Mouse (Mus musculus): Measurements from ENCODE around the gene Zfp354a.
"Not testable (repeated sequence)": the region's sequence is repeated elsewhere in the genome, so short reads cannot be mapped to it uniquely, and the experiment has no call there.

The Zfp354a gene

GRCm38 (mm10) chr11:51059151-51059571, at the start of gene Zfp354a:
Gene Zfp354a (plus strand): TSS chr11:51059257.
- no peak for DNase-seq (ENCODE audit: low read depth)

DNA sequence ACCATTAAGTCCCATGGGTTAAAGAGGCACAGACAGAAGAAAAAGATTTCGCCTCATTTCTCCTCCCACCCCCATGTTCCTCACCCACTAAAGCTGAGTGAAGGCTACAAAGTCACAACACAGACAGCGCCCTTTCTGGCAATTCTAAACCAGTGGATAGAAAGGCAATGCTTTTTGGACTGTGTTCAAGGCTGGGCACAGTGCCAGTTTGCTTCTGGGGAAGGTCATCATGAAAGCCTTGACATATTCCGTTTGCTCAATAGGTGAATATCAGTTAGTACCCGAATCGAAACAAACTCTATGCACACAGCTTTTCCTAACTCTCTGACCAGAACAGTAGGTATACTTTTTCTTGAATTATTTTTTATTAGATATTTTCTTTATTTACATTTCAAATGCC, 47.2 kb upstream of the Zfp354a start:
- no peak for DNase-seq (ENCODE audit: low read depth)

DNA sequence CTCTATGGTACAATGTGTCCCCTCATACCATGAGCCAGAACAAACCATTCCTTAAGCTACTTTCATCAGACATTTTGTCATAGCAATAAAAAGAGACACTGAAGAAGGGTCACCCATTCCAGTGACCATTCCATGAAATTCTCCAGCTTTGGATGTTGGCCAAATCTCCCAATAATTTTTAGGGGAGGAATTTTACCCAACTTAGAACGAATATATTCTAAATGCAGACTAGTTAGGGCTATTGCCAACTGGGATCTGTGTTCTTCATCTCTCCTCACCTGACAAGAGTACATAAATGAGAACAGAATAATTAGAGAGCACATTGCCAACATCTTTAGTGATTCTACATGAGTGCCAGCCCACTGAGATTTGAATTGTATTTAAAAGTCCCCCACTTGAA, 45.1 kb upstream of the Zfp354a start, which contains the start of gene Olfr54:
Gene Olfr54 (plus strand): TSS at position 301 of the 400 bp plus-strand sequence.
- no peak for DNase-seq (ENCODE audit: low read depth)

- DNase-seq (ENCODE audit: low read depth), result no peak
Measured at GRCm38 (mm10) chr11:51016341-51016740, 42.7 kb upstream of the Zfp354a start.

- not testable (repeated sequence) for DNase-seq (ENCODE audit: low read depth)
Measured at GRCm38 (mm10) chr11:51026811-51027210, 32.2 kb upstream of the Zfp354a start.

DNA sequence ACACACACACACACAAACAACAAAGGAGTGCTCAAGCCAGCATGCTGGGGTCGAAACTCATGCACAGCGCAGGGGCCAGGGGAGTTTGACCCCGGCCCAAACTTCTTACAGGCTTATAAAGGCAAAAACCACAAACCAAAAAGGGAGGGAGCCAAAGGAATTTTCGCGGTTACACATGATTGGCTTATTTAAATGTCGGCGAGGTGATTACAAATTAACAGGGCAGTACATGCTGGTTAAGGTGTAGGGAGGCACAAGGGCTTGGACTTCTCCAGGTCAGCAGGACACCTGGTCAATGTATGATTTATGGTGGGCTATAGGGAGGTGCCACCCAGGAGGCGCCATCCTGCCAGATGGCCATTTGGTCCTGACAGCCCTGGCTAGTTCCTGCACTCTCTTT, 29.7 kb upstream of the Zfp354a start:
- not testable (repeated sequence) for DNase-seq (ENCODE audit: low read depth)

DNA sequence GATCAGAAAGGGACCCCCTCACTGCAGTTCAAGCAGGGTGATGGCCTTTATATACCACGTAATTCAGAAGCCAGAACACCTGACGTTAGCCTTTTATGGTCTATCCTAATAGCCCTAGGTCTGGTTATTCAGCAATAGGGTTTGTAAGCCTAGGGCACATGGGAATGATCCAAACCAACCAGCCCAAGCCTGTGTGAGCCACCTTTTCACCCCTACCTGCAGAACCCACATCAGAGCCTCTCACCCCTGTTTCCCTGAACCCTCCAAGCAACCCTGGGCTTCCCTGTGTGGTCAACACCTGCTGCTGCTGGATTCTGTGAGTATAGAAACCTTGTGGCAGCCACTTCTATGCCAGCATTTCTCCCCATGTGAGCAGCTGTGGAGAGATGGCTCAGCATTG, 28.8 kb upstream of the Zfp354a start:
- no peak for DNase-seq (ENCODE audit: low read depth)

DNA sequence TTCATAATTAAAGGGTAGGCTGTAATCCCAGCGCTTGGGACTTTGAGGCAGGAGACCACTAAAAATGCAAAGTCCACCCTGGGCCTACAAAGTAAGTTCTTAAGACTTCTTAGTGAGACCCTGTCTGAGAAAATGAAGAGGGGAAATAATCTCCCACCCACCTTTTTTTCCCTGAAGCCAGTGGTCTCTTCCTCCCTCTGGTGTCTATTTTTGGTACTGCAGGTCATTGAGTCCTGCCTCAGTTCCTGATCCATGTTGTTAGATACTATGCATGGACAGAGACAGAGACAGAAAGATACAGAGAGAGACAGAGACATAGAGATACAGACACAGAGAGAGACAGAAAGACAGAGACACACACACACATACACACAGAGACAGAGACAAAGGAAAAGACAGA, 26.2 kb upstream of the Zfp354a start:
- DNase-seq (ENCODE audit: low read depth), result peak; percentile 29

DNA sequence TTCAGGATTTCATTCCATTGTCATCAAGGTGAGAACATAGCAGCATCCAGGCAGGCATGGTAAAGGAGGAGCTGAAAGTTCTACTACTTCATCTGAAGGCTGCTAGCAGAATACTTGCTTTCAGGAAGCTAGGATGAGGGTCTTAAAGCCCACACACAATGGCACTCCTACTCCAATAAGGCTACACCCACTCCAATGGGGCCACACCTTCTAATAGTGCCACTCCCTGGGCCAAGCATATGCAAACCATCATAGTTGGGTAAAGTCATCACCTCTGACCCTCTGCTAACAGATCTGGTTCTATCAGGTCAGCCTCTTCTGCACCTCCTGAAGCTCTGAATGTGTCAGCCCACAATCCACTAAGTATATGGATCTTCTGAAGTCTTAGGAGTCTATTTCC, 24.9 kb upstream of the Zfp354a start:
- DNase-seq (ENCODE audit: low read depth), result not testable (repeated sequence)

GRCm38 (mm10) chr11:51035951-51036350, 23.1 kb upstream of the Zfp354a start:
- no peak for DNase-seq (ENCODE audit: low read depth)

DNA sequence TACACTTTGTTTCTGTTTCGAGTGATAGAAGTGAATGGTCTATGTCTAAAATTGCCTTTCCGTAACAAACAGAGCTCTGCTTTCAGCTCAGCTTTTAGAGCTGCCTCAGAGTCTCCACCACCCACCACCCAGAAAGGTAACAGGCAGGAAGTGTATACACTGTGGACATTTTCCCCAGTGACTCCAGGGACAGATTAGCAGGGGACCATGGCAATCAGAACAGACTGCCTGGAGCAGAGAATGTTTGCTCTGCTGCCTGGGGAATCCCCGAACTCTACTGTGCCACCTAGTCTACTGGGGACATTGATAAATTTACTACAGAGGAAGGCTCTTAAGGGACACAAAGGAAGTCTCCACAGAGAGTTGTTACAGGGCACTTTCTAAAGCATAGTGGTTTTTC, 14.3 kb upstream of the Zfp354a start:
- not testable (repeated sequence) for DNase-seq (ENCODE audit: low read depth)

DNA sequence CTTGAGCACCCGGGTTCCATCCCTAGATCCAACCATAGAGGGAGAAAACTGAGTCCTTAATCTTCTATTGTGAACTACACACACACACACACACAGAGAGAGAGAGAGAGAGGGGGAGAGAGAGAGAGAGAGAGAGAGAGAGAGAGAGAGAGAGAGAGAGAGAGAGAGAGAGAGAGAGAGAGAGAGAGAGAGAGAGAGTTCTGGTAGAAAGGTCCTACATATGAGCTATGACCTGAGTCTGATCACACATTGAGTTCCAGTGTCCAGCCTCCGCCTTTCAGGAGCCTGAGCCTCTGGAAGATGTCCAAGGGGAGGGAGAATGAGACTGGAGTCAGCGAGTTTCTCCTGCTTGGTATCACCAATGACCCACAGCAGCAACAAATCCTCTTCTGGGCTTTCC, 11.2 kb upstream of the Zfp354a start, which contains the start of gene Olfr1375:
Gene Olfr1375 (plus strand): TSS at position 301 of the 400 bp plus-strand sequence.
- DNase-seq (ENCODE audit: low read depth), result not testable (repeated sequence)

DNA sequence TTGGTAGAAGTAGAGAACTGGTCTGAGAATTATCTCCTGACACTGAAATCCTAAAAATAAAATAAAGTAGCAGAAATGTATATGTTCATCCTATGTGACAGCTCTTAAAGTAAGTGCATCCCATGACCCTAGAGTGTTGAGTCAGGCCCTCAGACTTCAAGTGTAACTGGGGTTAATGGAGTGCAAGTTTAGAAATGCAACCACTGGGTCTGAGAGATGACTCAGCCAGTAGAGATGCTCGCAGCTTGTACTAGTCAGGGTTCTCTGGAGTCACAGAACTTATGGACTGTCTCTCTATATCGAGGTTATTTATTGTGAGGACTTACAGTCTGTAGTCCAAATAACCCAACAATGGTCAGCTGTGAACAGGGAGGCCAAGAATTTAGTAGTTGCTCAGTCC, 7.4 kb upstream of the Zfp354a start:
- DNase-seq (ENCODE audit: low read depth), result no peak

- no peak for DNase-seq (ENCODE audit: low read depth)
Measured at GRCm38 (mm10) chr11:51053230-51053629, 5.8 kb upstream of the Zfp354a start.

DNA sequence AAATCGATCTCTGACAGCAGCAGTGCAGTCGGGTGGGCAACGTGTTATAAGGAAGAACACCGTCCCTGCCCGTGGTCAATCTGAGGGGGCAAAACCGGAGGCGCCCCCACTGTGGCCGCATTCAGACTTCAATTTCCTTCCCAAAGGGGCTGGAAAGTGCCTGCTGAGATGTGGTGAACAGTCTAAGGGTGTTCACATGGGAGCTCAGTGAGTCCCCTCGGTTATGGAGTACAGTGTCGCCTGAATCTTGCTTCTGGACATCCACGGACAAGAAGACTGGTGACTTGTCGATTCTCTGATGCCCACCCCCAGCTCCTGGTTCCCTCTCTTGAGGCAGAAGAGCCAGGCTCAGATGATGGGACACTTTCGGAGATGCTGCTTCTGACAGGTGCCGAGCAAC, 583 bp downstream of the Zfp354a start:
- no peak for DNase-seq (ENCODE audit: low read depth)

DNA sequence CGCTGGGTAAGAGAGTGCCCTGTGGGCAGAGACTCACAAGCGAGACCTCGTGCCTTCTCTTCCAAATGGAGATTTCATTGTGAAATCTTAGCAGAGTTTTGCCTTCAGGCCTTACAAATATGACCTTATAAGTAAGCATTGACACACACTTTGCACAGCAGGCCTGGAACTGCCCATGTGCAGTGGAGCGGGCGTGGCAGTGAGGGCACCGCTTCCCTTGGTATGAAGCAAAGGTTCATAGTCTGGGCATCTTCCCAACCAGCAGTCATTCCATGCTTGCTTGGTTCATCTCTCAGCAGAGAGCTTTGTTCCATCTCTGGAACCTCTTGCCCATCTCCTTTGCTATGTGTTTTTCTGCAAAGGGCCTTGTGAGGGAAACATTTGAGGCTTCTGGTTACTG, 1.9 kb downstream of the Zfp354a start:
- no peak for DNase-seq (ENCODE audit: low read depth)

DNA sequence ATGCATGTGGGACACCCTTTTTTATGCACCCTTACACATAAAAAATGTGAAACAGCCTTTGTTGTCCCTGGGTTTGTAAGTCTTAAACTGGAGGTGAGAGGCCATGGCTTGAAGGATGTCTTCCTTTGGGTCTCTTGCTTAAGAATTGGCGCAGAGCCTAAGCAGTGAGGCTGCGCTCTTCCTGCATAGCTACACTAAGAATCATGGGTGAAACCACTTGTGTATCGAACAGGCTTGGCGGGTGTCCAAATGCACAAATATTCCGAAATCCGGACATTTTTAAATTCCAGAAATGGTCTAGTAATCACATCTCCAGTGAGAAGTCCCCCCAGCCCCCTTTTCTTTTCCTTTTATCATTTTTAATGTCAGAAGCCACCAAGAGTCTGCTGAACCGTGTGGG, 4.2 kb downstream of the Zfp354a start:
- no peak for DNase-seq (ENCODE audit: low read depth)

- no peak for DNase-seq (ENCODE audit: low read depth)
Measured at GRCm38 (mm10) chr11:51063841-51064240, 4.8 kb downstream of the Zfp354a start.

GRCm38 (mm10) chr11:51084527-51084926, 25.5 kb downstream of the Zfp354a start:
- no peak for DNase-seq (ENCODE audit: low read depth)

GRCm38 (mm10) chr11:51085269-51085668, 26.2 kb downstream of the Zfp354a start:
- DNase-seq (ENCODE audit: low read depth), result no peak

DNA sequence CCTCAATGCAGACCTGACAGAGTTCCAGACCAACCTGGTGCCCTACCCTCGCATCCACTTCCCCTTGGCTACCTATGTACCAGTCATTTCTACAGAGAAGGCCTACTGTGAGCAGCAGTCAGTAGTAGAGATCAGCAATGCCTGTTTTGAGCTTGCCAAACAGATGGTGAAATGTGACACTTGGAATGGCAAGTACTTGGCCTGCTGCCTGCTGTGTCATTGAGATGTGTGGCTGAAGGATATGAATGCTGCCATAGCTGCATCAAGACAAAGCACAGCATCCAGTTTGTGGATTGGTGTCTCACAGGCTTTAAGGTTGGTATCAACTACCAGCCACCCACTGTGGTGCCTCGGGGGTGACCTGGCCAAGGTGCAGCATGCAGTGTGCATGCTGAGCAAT, 48.2 kb downstream of the Zfp354a start:
- no peak for DNase-seq (ENCODE audit: low read depth)

- DNase-seq (ENCODE audit: low read depth), result no peak
Measured at GRCm38 (mm10) chr11:51110621-51111020, 51.6 kb downstream of the Zfp354a start.

Data from c-Kit-positive CD71-negative TER-119-negative erythroid progenitor cells, embryonic 14.5 days (primary cell).